Mouse (Mus musculus): ENCODE results near the gene Tnnc2. TPM values are rescaled to one million over a fixed set of nuclear protein-coding genes. Genes with fewer than 3 reads are reported as not detected.
"Not testable (repeated sequence)": the region's sequence is repeated elsewhere in the genome, so short reads cannot be mapped to it uniquely, and the experiment has no call there.

The Tnnc2 gene
- polyA plus RNA-seq, 1 experiment from 2014 or later = 0.52 TPM

DNA sequence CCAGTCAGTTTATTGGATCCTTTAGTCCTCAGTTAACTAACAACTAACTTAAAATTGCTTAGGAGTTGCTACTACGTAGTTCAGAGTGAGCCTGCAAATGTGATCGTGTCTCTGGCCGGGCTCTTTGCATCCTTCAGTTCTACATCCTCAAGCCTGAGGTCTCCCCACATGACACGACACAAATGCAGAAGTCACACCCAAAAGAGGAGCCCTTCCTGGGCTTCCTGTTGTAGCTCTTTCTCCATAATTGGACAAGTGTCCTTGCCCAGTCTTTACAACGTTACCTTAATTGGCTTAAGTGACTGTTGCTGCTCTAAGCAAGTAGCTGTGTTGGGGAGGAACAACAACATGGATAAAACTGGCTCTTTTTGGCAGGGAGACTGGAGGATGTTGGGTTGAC lies 35.6 kb upstream of the Tnnc2 start:
- no peaks in the 10 kb centered on the region for H3K9me3 ChIP-seq
- ATAC-seq (ENCODE audit: low FRiP score, low read depth) = no peak
- H3K4me3 ChIP-seq = no peak overlapping the region
- H3K9ac ChIP-seq (replicated peaks) = no peak overlapping the region
- H3K4me1 ChIP-seq = no peaks in the 10 kb centered on the region
- no peak overlapping the region for H3K4me2 ChIP-seq (replicated peaks)
- H3K27me3 ChIP-seq = no peaks in the 10 kb centered on the region
- no peak overlapping the region for H3K27ac ChIP-seq (replicated peaks)
- 87% methylated on average over 5 of the region's 5 CpGs for WGBS
- peaks cover 7% of the 10 kb centered on the region for H3K36me3 ChIP-seq

DNA sequence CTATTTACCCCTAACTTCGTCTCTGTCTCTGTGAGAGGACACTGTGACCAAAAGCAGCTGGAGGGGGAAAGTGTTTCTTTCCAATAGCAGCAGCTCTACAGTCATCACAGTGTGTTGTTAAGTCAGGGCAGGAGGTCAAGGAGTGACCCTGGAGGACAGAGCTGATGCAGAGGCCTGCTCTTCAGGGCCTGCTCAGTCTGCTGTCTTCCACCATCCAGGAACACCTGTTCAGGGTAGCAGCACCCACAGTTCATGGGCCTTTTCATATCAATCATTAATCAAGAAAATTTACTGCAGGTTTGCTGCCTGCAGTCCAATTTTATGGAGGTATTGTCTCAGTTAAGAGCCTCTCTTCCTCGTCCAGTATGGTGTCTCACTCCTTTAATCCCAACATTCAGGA lies 33.8 kb upstream of the Tnnc2 start:
- Histone ChIP-seq H3K9ac (replicated peaks) (no peak overlapping the region), H3K9me3 (no peaks in the 10 kb centered on the region), H3K4me3 (no peak overlapping the region), H3K27me3 (no peaks in the 10 kb centered on the region), H3K27ac (replicated peaks) (no peak overlapping the region), H3K36me3 (peaks cover 10% of the 10 kb centered on the region; the same call in 1 of the 2 replicates), H3K4me2 (replicated peaks) (no peak overlapping the region), H3K4me1 (no peaks in the 10 kb centered on the region)
- no peak for ATAC-seq (ENCODE audit: low FRiP score, low read depth)
- WGBS = 57% methylated on average over 2 of the region's 2 CpGs

DNA sequence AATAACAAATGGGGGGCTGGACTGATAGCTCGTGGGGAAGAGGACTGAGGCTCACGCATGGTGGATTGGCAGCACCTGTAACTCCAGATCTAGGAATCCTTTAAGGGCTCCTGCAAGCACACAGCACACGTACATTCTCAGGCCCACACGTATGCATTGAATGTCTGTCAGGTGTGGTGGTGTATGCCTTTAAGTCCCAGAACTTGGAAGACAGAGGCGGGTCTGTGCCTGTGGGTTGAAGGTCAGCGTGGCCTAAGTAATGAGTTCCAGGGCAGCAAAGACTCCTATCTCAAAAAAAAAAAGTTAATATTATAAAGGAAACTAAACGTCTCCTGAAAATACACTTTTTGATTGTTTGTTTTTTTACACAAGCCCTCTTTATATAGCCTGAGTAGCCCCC lies 26.8 kb upstream of the Tnnc2 start:
- Histone ChIP-seq H3K27ac (replicated peaks) (no peak overlapping the region), H3K4me1 (peaks cover 19% of the 10 kb centered on the region), H3K4me2 (replicated peaks) (peak overlapping the region; percentile 88; the same call in 1 of the 2 replicates), H3K9me3 (no peaks in the 10 kb centered on the region), H3K4me3 (0 out of 2 replicates have a peak overlapping the region, but pooled peaks have one; percentile 4), H3K36me3 (peaks cover 17% of the 10 kb centered on the region; the same call in 1 of the 2 replicates), H3K9ac (replicated peaks) (no peak overlapping the region), H3K27me3 (no peaks in the 10 kb centered on the region)
- WGBS = 91% methylated on average over 7 of the region's 7 CpGs
- ATAC-seq (ENCODE audit: low FRiP score, low read depth) = no peak

DNA sequence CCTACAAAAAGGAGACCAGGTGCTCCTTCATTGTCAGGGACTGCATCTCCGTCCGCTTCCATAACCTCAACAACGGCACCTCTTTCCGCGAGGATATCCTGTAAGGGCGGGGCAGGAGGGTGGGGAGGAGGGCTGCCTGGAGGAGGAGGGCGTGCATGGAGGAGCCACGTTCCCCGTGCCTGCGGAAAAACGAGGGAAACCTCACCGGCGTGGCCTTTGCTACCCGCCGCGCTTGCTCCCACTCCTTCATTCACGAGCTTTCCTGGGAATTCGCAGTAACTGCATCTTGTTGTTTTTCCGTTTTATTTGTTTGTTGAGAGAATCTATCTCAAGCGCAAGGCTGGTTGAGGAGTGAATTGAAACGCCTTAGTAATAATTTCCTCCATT lies 25.6 kb upstream of the Tnnc2 start:
- Histone ChIP-seq H3K4me3 (peak overlapping the region; percentile 65), H3K27ac (replicated peaks) (peak overlapping the region; percentile 87), H3K9ac (replicated peaks) (peak overlapping the region; percentile 79), H3K9me3 (no peaks in the 10 kb centered on the region), H3K4me1 (peaks cover 19% of the 10 kb centered on the region), H3K27me3 (no peaks in the 10 kb centered on the region), H3K36me3 (peaks cover 21% of the 10 kb centered on the region), H3K4me2 (replicated peaks) (peak overlapping the region; percentile 88)
- 2% methylated on average over 21 of the region's 21 CpGs for WGBS
- ATAC-seq (ENCODE audit: low FRiP score, low read depth) = peak; percentile 61

DNA sequence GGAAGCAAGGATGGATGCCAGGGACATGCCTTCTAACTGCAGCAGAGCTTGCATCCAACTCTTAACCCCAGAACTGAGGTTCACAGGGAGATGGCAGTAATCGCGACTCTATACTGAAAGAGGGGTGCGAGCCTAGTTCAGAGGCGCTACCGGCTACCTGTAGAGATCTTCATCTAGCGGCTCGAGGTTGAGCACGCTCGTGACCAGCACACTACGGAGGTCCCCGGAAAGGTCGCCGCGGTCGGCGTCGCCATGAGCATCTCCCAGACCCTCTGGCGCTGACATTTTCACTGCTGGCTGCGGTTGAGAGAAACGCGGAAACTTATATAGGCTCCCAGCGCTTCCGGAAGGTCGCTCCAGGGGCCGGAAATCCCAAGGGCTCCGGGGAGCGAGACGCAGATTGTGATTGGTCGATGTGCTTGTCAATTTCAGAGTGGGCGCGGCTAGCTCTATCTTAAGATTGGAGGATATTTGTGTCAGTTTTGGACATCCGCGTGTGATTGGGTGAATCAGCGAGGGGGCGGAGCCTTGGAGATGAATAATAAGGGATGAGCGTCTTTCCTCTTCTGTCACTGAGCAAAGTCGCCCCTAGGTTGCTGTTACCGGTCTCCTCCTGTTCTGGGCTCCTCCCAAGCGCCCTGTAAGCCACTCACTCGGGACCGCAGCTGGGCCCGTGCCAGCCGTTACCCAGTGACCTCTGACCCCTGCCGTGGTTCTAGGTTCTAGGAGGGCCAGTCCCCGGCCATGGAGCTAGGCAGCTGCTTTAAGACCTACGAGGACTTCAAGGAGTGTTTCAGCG lies 25.0 kb upstream of the Tnnc2 start, which contains the start of the genes Acot8 and Zswim3:
Gene Acot8 (minus strand): TSS at position 350 of the 799 bp plus-strand sequence.
Gene Zswim3 (plus strand): TSS at position 566 of the 799 bp plus-strand sequence.
- Histone ChIP-seq H3K9ac (replicated peaks) (peak within 1 kb of the TSS; percentile 81), H3K4me1 (peaks cover 19% of the 10 kb centered on the region), H3K9me3 (no peaks in the 10 kb centered on the region), H3K36me3 (peaks cover 22% of the 10 kb centered on the region), H3K4me3 (peak within 1 kb of the TSS; percentile 65), H3K4me2 (replicated peaks) (peak within 1 kb of the TSS; percentile 88), H3K27ac (replicated peaks) (peak within 1 kb of the TSS; percentile 87), H3K27me3 (no peaks in the 10 kb centered on the region)
- under 1% methylated on average over 47 of the region's 47 CpGs for WGBS
- ATAC-seq (ENCODE audit: low FRiP score, low read depth) = peak; percentile 97

DNA sequence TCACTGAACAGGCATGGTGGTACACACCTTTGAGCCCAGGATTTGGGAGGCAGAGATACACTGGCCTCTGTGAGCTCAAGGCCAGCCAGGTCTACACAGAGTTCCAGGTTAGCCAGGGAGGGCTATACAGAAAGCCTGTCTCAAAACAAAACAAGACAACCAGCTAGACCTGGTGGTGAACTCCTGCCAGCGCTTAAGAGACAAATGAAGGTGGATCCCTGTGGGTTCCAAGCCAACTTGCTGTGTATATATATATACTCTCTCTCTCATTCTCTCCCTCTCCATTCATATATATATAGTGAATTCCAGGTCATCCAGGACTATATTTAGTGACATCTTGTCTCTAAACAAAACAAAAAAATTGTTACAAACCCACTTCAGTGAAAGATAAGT lies 24.1 kb upstream of the Tnnc2 start:
- peak overlapping the region; percentile 88 for H3K4me2 ChIP-seq (replicated peaks)
- H3K36me3 ChIP-seq = peaks cover 22% of the 10 kb centered on the region
- no peaks in the 10 kb centered on the region for H3K9me3 ChIP-seq
- H3K4me3 ChIP-seq = peak overlapping the region; percentile 65
- peak overlapping the region; percentile 81 for H3K9ac ChIP-seq (replicated peaks)
- H3K27me3 ChIP-seq = no peaks in the 10 kb centered on the region
- H3K27ac ChIP-seq (replicated peaks) = no peak overlapping the region
- H3K4me1 ChIP-seq = peaks cover 19% of the 10 kb centered on the region
- ATAC-seq (ENCODE audit: low FRiP score, low read depth) = no peak
- WGBS = 45% methylated on average over 1 of the region's 1 CpGs

DNA sequence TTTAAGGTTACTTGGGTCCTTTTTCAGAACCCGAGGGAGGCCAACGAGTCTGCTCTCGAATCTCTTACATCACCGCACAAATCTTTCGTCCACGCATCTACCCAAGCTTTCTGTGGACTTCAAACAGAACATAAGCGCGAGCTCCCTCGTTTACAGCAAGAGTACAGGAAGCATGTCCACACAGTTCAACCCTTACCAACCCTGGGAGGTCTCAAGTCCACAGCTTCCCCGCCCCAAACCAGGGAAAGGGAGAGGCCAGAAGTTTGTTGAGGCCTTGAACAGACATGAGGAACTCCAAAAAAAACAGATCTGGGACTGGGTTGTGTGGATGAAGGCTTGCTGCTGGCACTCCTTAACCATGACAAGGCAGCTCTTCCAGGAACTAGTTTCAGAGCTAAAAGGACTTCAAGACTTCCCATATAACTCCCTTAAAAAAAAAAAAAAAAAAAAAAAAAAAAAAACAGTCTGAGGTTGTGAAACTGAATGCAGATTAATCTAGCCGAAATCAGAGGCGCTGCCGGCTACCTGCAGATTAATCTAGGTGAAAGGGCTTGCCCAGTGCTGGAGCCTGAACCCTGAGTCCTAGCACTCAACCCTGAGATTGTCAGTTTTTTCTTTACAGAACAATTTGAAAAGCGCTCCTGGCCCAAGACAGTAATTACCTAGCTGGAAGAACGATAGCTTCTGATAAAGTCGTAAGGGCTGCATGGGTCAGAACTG lies 23.6 kb upstream of the Tnnc2 start:
- ATAC-seq (ENCODE audit: low FRiP score, low read depth) = no peak
- 93% methylated on average over 16 of the region's 16 CpGs for WGBS
- H3K4me1 ChIP-seq = peaks cover 19% of the 10 kb centered on the region

DNA sequence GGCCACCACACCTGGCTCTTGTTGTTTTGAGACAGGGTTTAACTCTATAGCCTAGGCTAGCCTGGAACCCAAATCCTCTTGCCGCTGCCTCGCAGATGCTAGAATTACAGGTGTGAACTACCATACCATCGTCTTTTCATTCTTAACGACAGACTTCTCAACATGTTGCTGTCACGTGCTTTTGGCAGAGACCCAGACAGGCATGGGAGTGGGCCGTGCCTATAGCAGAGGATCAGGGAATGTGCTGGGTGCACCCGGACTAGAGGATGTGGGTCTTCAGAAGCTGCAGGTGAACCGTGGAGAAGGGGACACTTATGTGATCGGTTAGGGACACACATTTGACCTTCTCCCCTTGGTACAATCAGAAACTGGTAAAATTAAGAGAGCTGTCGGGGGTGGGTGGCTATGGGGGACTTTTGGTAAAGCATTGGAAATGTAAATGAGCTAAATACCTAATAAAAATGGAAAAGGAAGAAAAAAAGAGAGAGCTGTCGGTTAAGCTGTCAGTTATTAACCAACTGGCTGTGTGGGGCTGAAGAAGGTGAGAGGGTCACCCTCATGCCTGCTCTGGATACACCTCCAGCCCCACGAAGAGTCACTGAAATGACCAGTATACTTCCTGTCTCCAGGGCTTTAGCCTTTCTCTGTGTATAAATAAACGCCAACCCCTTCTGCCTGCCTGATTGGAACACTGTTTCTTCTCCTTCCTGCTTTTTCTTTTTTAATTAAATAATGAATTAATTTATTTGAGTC lies 20.7 kb upstream of the Tnnc2 start:
- ATAC-seq (ENCODE audit: low FRiP score, low read depth) = no peak
- WGBS = 92% methylated on average over 13 of the region's 13 CpGs
- H3K27me3 ChIP-seq = no peaks in the 10 kb centered on the region
- H3K27ac ChIP-seq (replicated peaks) = no peak overlapping the region
- H3K4me1 ChIP-seq = peaks cover 13% of the 10 kb centered on the region
- no peak overlapping the region for H3K9ac ChIP-seq (replicated peaks)
- no peak overlapping the region for H3K4me2 ChIP-seq (replicated peaks)
- no peak overlapping the region for H3K4me3 ChIP-seq
- H3K9me3 ChIP-seq = no peaks in the 10 kb centered on the region
- peaks cover 52% of the 10 kb centered on the region for H3K36me3 ChIP-seq

More for the DNA sequence above, 23.6 kb upstream of the Tnnc2 start:
- no peaks in the 10 kb centered on the region for H3K9me3 ChIP-seq
- peak overlapping the region; percentile 65 for H3K4me3 ChIP-seq
- H3K36me3 ChIP-seq = peaks cover 26% of the 10 kb centered on the region
- peak overlapping the region; percentile 88 for H3K4me2 ChIP-seq (replicated peaks)
- peak overlapping the region; percentile 81; the same call in 1 of the 2 replicates for H3K9ac ChIP-seq (replicated peaks)
- H3K27me3 ChIP-seq = no peaks in the 10 kb centered on the region
- H3K27ac ChIP-seq (replicated peaks) = no peak overlapping the region

DNA sequence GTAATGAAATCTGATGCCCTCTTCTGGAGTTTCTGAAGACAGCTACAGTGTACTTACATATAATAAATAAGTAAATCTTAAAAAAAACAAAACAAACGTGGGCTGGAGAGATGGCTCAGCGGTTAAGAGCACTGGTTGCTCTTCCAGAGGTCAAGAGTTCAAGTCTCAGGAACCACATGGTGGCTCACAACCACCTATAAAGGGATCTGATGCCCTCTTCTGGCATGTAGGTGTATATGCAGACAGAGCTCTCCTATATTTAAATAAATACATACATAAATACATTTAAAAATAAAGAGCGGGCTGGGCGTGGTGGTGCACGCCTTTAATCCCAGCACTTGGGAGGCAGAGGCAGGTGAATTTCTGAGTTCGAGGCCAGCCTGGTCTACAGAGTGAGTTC lies 18.8 kb upstream of the Tnnc2 start:
- H3K27me3 ChIP-seq; H3K9ac ChIP-seq (replicated peaks); H3K4me2 ChIP-seq (replicated peaks); H3K27ac ChIP-seq (replicated peaks); ATAC-seq (ENCODE audit: low FRiP score, low read depth); H3K4me1 ChIP-seq; H3K4me3 ChIP-seq; H3K9me3 ChIP-seq: not testable (repeated sequence)
- H3K36me3 ChIP-seq = peaks cover 63% of the 10 kb centered on the region
- 81% methylated on average over 6 of the region's 6 CpGs for WGBS

DNA sequence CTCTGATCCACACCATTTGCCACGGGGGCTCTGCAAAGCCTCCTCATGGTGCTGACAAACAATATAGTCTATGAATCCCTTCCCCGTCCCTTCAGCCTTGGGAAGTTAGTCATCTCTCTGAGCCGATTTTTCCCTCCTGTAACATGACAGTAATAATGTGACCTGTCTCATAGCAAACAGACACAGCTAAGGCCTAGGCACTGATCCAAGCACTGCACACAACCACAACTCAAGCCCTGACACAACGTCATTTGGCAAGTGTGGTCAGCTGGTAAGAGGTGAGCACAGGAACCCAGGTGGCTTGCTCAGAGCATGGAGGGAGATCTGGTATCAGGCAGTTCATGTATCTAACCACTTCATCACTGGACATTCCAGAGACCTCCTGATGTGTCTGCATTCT lies 16.1 kb upstream of the Tnnc2 start:
- no peaks in the 10 kb centered on the region for H3K27me3 ChIP-seq
- peaks cover 77% of the 10 kb centered on the region for H3K36me3 ChIP-seq
- ATAC-seq (ENCODE audit: low FRiP score, low read depth) = no peak
- 90% methylated on average over 4 of the region's 4 CpGs for WGBS
- no peak overlapping the region for H3K27ac ChIP-seq (replicated peaks)
- H3K9me3 ChIP-seq = no peaks in the 10 kb centered on the region
- no peak overlapping the region for H3K4me2 ChIP-seq (replicated peaks)
- no peak overlapping the region for H3K9ac ChIP-seq (replicated peaks)
- H3K4me3 ChIP-seq = no peak overlapping the region
- H3K4me1 ChIP-seq = 0 out of 2 replicates have a peak, but pooled peaks cover 2% of the 10 kb centered on the region

DNA sequence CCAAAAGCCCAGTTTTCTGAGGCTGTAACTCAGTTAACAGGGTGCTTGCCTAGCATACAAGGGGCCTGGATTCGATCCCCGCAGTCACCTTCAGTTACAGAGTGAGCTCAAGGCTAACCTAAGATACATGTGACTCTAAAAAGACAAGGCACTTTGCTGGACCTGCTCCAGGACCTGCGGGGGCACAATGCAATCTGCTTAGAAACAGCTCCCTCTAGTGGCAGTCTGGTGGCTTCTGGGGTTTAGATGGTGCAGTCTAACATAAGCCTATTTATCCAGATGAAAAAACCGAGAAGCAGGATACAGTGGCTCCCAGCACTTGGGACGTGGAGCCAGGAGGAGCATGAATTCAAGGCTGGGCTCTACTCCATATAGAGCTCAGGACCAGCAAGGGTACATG lies 14.5 kb upstream of the Tnnc2 start:
- H3K27me3 ChIP-seq = no peaks in the 10 kb centered on the region
- WGBS = 42% methylated on average over 5 of the region's 5 CpGs
- H3K9ac ChIP-seq (replicated peaks) = no peak overlapping the region
- no peak overlapping the region for H3K4me2 ChIP-seq (replicated peaks)
- no peak overlapping the region for H3K27ac ChIP-seq (replicated peaks)
- no peak overlapping the region for H3K4me3 ChIP-seq
- H3K4me1 ChIP-seq = 0 out of 2 replicates have a peak, but pooled peaks cover 2% of the 10 kb centered on the region
- H3K9me3 ChIP-seq = no peaks in the 10 kb centered on the region
- peak; percentile 75 for ATAC-seq (ENCODE audit: low FRiP score, low read depth)
- H3K36me3 ChIP-seq = peaks cover 72% of the 10 kb centered on the region

Measured in midbrain, embryonic 12.5 days (tissue).